Mouse (Mus musculus): ENCODE measurements around the gene Pigk. TPM values are rescaled to one million over a fixed set of nuclear protein-coding genes. Genes with fewer than 3 reads are reported as not detected.

Gene Pigk
- polyA plus RNA-seq, 1 experiment, result 38.6 TPM

GRCm38 (mm10) chr3:152920365-152920764, 206.5 kb downstream of the Pigk start:
- peaks cover 7% of the 10 kb centered on the region; the same call in 1 of the 2 replicates for H3K4me1 ChIP-seq (ENCODE audit: control insufficient read depth, insufficient read depth, low read length)
- TF ChIP-seq CTCF (IDR thresholded peaks at IDR 0.05; ENCODE audit: low read depth, low read length), result no peak
- TF ChIP-seq POLR2A (IDR thresholded peaks at IDR 0.05; ENCODE audit: borderline replicate concordance, low read depth, low read length), result no peak
- no peak overlapping the region for H3K27ac ChIP-seq (ENCODE audit: insufficient read depth, low read depth, low read length)
- no peak overlapping the region for H3K4me3 ChIP-seq (ENCODE audit: insufficient read depth, low read length)

GRCm38 (mm10) chr3:152923530-152923929, 209.6 kb downstream of the Pigk start:
- H3K27ac ChIP-seq (ENCODE audit: insufficient read depth, low read depth, low read length), result no peak overlapping the region
- H3K4me3 ChIP-seq (ENCODE audit: insufficient read depth, low read length), result no peak overlapping the region
- H3K4me1 ChIP-seq (ENCODE audit: control insufficient read depth, insufficient read depth, low read length), result peaks cover 13% of the 10 kb centered on the region
- no peak for TF ChIP-seq CTCF (IDR thresholded peaks at IDR 0.05; ENCODE audit: low read depth, low read length)
- TF ChIP-seq POLR2A (IDR thresholded peaks at IDR 0.05; ENCODE audit: borderline replicate concordance, low read depth, low read length), result no peak

DNA sequence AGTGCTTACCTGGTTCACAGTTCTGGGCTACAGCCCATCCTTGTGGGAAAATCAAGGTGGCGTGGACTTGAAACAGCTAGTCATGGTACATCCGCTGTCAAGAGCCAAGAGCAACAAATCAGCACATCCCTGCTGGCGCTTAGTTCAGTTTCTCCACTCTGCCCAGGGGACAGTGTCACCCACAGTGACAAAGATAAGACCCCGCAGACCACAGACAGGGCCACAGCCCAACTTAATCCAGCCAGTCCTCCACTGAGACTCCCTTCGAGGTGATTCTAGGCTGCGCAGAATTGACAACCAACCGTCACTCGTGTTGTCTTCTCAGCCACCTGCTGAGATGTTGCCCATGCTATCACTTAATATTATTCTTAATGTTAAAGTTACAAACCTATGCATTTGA, 211.5 kb downstream of the Pigk start:
- Histone ChIP-seq H3K4me1 (ENCODE audit: control insufficient read depth, insufficient read depth, low read length) (peaks cover 16% of the 10 kb centered on the region), H3K27ac (ENCODE audit: insufficient read depth, low read depth, low read length) (no peak overlapping the region), H3K4me3 (ENCODE audit: insufficient read depth, low read length) (no peak overlapping the region)
- TF ChIP-seq CTCF (IDR thresholded peaks at IDR 0.05; ENCODE audit: low read depth, low read length) (no peak), POLR2A (IDR thresholded peaks at IDR 0.05; ENCODE audit: borderline replicate concordance, low read depth, low read length) (no peak)

DNA sequence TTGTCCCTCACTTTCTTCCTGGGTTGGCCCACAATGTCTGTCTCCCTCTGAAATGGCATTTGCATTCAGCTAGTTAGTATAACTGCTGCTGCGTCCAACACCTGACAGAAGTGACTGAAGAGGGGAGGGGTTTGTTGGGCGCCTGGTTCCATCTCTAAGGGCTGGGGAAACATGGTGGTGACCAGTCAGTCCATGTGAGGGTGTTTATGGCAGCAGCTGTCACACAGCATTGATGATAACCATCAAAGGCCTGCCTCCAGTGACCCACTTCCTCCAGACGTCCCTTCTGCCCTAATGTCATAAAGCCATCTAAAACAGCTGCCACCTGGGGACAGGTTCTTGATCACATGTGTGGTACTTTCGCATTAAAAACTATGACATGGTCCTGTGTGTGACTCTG, 212.3 kb downstream of the Pigk start:
- TF ChIP-seq CTCF (IDR thresholded peaks at IDR 0.05; ENCODE audit: low read depth, low read length), result no peak
- no peak for TF ChIP-seq POLR2A (IDR thresholded peaks at IDR 0.05; ENCODE audit: borderline replicate concordance, low read depth, low read length)
- H3K4me3 ChIP-seq (ENCODE audit: insufficient read depth, low read length), result no peak overlapping the region
- H3K4me1 ChIP-seq (ENCODE audit: control insufficient read depth, insufficient read depth, low read length), result peaks cover 14% of the 10 kb centered on the region
- H3K27ac ChIP-seq (ENCODE audit: insufficient read depth, low read depth, low read length), result no peak overlapping the region

GRCm38 (mm10) chr3:152928287-152928975, 214.5 kb downstream of the Pigk start:
- Histone ChIP-seq H3K4me1 (ENCODE audit: control insufficient read depth, insufficient read depth, low read length) (peaks cover 27% of the 10 kb centered on the region), H3K27ac (ENCODE audit: insufficient read depth, low read depth, low read length) (peak overlapping the region; percentile 53), H3K4me3 (ENCODE audit: insufficient read depth, low read length) (no peak overlapping the region)
- TF ChIP-seq POLR2A (IDR thresholded peaks at IDR 0.05; ENCODE audit: borderline replicate concordance, low read depth, low read length) (no peak), CTCF (IDR thresholded peaks at IDR 0.05; ENCODE audit: low read depth, low read length) (no peak)

DNA sequence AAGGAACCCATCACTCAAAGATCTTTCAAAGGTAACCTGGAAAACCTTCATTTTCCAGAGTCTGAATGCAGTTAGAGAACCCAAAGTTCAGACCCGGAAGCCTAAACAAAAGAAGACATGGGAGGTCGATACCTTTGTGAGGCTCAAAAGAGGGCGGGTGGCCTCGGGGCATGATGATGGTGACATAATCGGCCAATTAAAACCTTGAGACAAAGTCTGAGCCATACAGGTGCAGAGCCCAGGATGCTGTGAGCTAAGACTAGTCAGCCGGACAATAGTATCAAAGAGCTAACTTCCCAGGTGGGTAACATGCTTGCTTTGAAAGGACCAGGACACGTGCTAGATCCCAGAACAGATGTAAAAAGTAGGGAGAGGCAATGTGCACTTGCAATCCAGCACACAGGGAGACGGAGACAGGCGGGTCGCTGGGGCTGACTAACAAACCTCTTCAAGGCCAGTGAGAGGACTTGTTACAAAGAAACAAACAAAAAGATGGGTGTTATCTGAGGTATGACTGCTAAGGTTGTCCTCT, 215.4 kb downstream of the Pigk start:
- no peak overlapping the region for H3K27ac ChIP-seq (ENCODE audit: insufficient read depth, low read depth, low read length)
- TF ChIP-seq POLR2A (IDR thresholded peaks at IDR 0.05; ENCODE audit: borderline replicate concordance, low read depth, low read length) (no peak), CTCF (IDR thresholded peaks at IDR 0.05; ENCODE audit: low read depth, low read length) (no peak)
- H3K4me1 ChIP-seq (ENCODE audit: control insufficient read depth, insufficient read depth, low read length), result peaks cover 27% of the 10 kb centered on the region
- H3K4me3 ChIP-seq (ENCODE audit: insufficient read depth, low read length), result no peak overlapping the region

DNA sequence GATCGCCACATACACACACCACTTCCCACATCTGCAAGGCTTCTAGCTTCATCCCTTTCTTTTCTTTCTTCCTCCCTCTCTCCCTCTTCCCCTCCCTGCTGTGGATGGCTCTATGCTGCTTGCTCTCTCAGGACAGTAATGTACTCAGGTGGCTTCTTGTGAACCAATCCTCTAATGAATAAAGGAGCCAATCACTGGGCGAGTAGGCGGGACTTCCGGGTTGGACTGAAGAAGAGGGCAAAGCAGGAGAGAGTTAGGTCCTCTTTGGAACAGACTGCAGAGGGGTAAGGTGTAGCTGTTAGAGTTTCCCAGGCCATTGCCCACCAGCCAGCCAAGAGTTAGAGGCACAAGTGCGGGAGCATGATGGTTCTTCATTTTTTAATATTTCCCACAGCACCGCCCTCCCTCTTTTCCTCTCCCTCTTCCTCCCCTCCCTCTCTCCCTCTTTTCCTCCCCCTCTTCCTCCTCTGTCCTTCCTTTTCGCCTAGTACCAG, 215.9 kb downstream of the Pigk start:
- Histone ChIP-seq H3K4me3 (ENCODE audit: insufficient read depth, low read length) (no peak overlapping the region), H3K4me1 (ENCODE audit: control insufficient read depth, insufficient read depth, low read length) (peaks cover 27% of the 10 kb centered on the region), H3K27ac (ENCODE audit: insufficient read depth, low read depth, low read length) (no peak overlapping the region)
- TF ChIP-seq CTCF (IDR thresholded peaks at IDR 0.05; ENCODE audit: low read depth, low read length) (no peak), POLR2A (IDR thresholded peaks at IDR 0.05; ENCODE audit: borderline replicate concordance, low read depth, low read length) (no peak)

DNA sequence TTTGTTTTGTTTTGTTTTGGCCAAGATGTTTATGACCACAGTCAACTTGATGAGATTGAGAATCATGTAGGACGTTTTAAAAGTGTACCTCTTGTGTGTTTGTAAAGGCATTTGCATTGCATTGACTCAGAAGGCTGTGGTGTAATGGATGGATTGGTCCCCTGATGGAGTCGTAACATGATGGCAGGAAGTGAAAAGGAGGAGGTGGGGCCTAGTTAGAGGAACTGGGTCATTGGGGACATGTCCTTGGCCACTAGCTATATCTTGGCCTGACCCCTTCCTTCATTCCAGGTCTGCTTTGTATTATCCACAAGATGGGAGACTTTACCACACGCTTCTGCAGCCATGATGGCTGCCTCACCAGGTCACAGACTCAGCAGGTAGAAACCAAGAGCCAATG, 217.5 kb downstream of the Pigk start:
- H3K27ac ChIP-seq (ENCODE audit: insufficient read depth, low read depth, low read length), result no peak overlapping the region
- TF ChIP-seq CTCF (IDR thresholded peaks at IDR 0.05; ENCODE audit: low read depth, low read length) (no peak), POLR2A (IDR thresholded peaks at IDR 0.05; ENCODE audit: borderline replicate concordance, low read depth, low read length) (no peak)
- H3K4me1 ChIP-seq (ENCODE audit: control insufficient read depth, insufficient read depth, low read length), result peaks cover 27% of the 10 kb centered on the region
- no peak overlapping the region for H3K4me3 ChIP-seq (ENCODE audit: insufficient read depth, low read length)

- Histone ChIP-seq H3K27ac (ENCODE audit: insufficient read depth, low read depth, low read length) (peak overlapping the region; percentile 78), H3K4me3 (ENCODE audit: insufficient read depth, low read length) (no peak overlapping the region), H3K4me1 (ENCODE audit: control insufficient read depth, insufficient read depth, low read length) (peaks cover 27% of the 10 kb centered on the region)
- TF ChIP-seq POLR2A (IDR thresholded peaks at IDR 0.05; ENCODE audit: borderline replicate concordance, low read depth, low read length) (no peak), CTCF (IDR thresholded peaks at IDR 0.05; ENCODE audit: low read depth, low read length) (no peak)
These were observed 218.2 kb downstream of the Pigk start for GRCm38 (mm10) chr3:152932096-152932495.

GRCm38 (mm10) chr3:152932544-152932943, 218.6 kb downstream of the Pigk start:
- peaks cover 27% of the 10 kb centered on the region for H3K4me1 ChIP-seq (ENCODE audit: control insufficient read depth, insufficient read depth, low read length)
- H3K4me3 ChIP-seq (ENCODE audit: insufficient read depth, low read length), result no peak overlapping the region
- peak overlapping the region; percentile 49; the same call in 1 of the 2 replicates for H3K27ac ChIP-seq (ENCODE audit: insufficient read depth, low read depth, low read length)
- TF ChIP-seq CTCF (IDR thresholded peaks at IDR 0.05; ENCODE audit: low read depth, low read length), result no peak
- no peak for TF ChIP-seq POLR2A (IDR thresholded peaks at IDR 0.05; ENCODE audit: borderline replicate concordance, low read depth, low read length)

All from bone marrow macrophage, adult 2 months (primary cell).